Mouse (Mus musculus) liver, embryonic 13.5 days (tissue): ENCODE measurements around the gene Cyp4f16. TPM values are rescaled to one million over a fixed set of nuclear protein-coding genes. Genes with fewer than 3 reads are reported as not detected.
"Not testable (repeated sequence)": the region's sequence is repeated elsewhere in the genome, so short reads cannot be mapped to it uniquely, and the experiment has no call there.

ENCODE experiments used
- ATAC-seq: fragments of 200-750 bp; cut with Nextera tagmentation; 2 replicates; pipeline ENCODE4 v1.8.0; 2017; ENCODE audit warnings: low read depth, mild to moderate bottlenecking, moderate number of reproducible peaks, moderate library complexity
- DNase-seq: peaks from one replicate; pipeline ENCODE4 v3.0.0; 2022
- H3K27ac ChIP-seq: fragments of 300-500 bp; sonication (generic); 2 replicates; pipeline ENCODE4 v1.5.1; 2015; ENCODE audit warnings: moderate library complexity, mild to moderate bottlenecking, inconsistent platforms
- H3K27me3 ChIP-seq: fragments of 300-500 bp; sonication (generic); 2 replicates; pipeline ENCODE4 v1.6.1; 2015; ENCODE audit warnings: mild to moderate bottlenecking, inconsistent platforms
- H3K36me3 ChIP-seq: fragments of 300-500 bp; sonication (generic); 2 replicates; pipeline ENCODE4 v1.6.1; 2015; ENCODE audit warnings: mild to moderate bottlenecking, inconsistent platforms
- H3K4me1 ChIP-seq: fragments of 300-500 bp; sonication (generic); replicated peaks from 2 replicates; pipeline ENCODE4 v1.6.1; 2015; ENCODE audit warnings: inconsistent platforms
- H3K4me2 ChIP-seq: fragments of 300-500 bp; sonication (generic); 2 replicates; pipeline ENCODE4 v1.6.1; 2015; ENCODE audit warnings: inconsistent platforms, mild to moderate bottlenecking, moderate library complexity
- H3K4me3 ChIP-seq: fragments of 300-500 bp; sonication (generic); replicated peaks from 2 replicates; pipeline ENCODE4 v1.5.1; 2015; ENCODE audit warnings: mild to moderate bottlenecking, inconsistent platforms
- H3K9ac ChIP-seq: fragments of 300-500 bp; sonication (generic); 2 replicates; pipeline ENCODE4 v1.6.1; 2015; ENCODE audit warnings: mild to moderate bottlenecking, inconsistent platforms
- H3K9me3 ChIP-seq: fragments of 300-500 bp; sonication (generic); replicated peaks from 2 replicates; pipeline ENCODE4 v1.6.1; 2016; ENCODE audit warnings: inconsistent platforms
- WGBS: fragments of 180-500 bp; shearing (Covaris S2); methylation state at CpG from one replicate; pipeline ENCODE4 v1.1.7; 2015; ENCODE audit not compliant: insufficient replicate concordance; 5-methylcytosine and 5-hydroxymethylcytosine counted together
- polyA plus RNA-seq: library from polyadenylated mRNA; unstranded; fragments of >200 nt; fragmentation: Nextera tagmentation; extraction: Ambion mirVana; gene quantifications from 2 replicates; pipeline ENCODE4 v1.2.1, GENCODE M21; 2015

Gene Cyp4f16
- polyA plus RNA-seq, 1 experiment from 2014 or later: 4.0 TPM

- H3K9me3 ChIP-seq: no peaks in the 10 kb centered on the region
- H3K9ac ChIP-seq: no peak overlapping the region
- no peaks in the 10 kb centered on the region for H3K27me3 ChIP-seq
- no peak overlapping the region for H3K27ac ChIP-seq
- H3K4me1 ChIP-seq: 0 out of 2 replicates have a peak, but pooled peaks cover 6% of the 10 kb centered on the region
- DNase-seq (no peak), ATAC-seq (no peak)
- 62% methylated on average over 5 of the region's 5 CpGs for WGBS
- H3K36me3 ChIP-seq: no peaks in the 10 kb centered on the region
- no peak overlapping the region for H3K4me2 ChIP-seq
- H3K4me3 ChIP-seq: no peak overlapping the region
These were observed 13.5 kb upstream of the Cyp4f16 start for GRCm38 (mm10) chr17:32522816-32523215.

GRCm38 (mm10) chr17:32523895-32524294, 12.5 kb upstream of the Cyp4f16 start:
- Histone ChIP-seq H3K4me1 (peaks cover 14% of the 10 kb centered on the region; the same call in 1 of the 2 replicates), H3K27me3 (no peaks in the 10 kb centered on the region), H3K36me3 (no peaks in the 10 kb centered on the region), H3K27ac (no peak overlapping the region), H3K9ac (no peak overlapping the region), H3K4me2 (no peak overlapping the region), H3K9me3 (no peaks in the 10 kb centered on the region), H3K4me3 (no peak overlapping the region)
- DNase-seq: no peak
- WGBS: 71% methylated on average over 11 of the region's 11 CpGs
- ATAC-seq: no peak

- H3K4me3 ChIP-seq, DNase-seq, H3K9ac ChIP-seq, ATAC-seq, H3K4me2 ChIP-seq, H3K9me3 ChIP-seq, H3K36me3 ChIP-seq, H3K27me3 ChIP-seq, H3K27ac ChIP-seq: not testable (repeated sequence)
- 69% methylated on average over 1 of the region's 1 CpGs for WGBS
- peaks cover 14% of the 10 kb centered on the region; the same call in 1 of the 2 replicates for H3K4me1 ChIP-seq
These were observed 10.0 kb upstream of the Cyp4f16 start for GRCm38 (mm10) chr17:32526341-32526740.

- H3K4me2 ChIP-seq: peak overlapping the region; percentile 68
- no peaks in the 10 kb centered on the region for H3K27me3 ChIP-seq
- H3K4me1 ChIP-seq: peaks cover 9% of the 10 kb centered on the region; the same call in 1 of the 2 replicates
- 78% methylated on average over 11 of the region's 11 CpGs for WGBS
- no peak overlapping the region for H3K4me3 ChIP-seq
- ATAC-seq (no peak), DNase-seq (no peak)
- H3K9ac ChIP-seq: no peak overlapping the region
- no peaks in the 10 kb centered on the region for H3K9me3 ChIP-seq
- no peak overlapping the region for H3K27ac ChIP-seq
- H3K36me3 ChIP-seq: no peaks in the 10 kb centered on the region
These were observed 8.6 kb upstream of the Cyp4f16 start for GRCm38 (mm10) chr17:32527748-32528147.

- H3K4me1 ChIP-seq: peaks cover 9% of the 10 kb centered on the region; the same call in 1 of the 2 replicates
- H3K4me3 ChIP-seq: peak overlapping the region; percentile 51
- peak overlapping the region; percentile 64 for H3K9ac ChIP-seq
- peak overlapping the region; percentile 68 for H3K4me2 ChIP-seq
- DNase-seq (peak; percentile 78), ATAC-seq (peak; percentile 91)
- H3K27me3 ChIP-seq: no peaks in the 10 kb centered on the region
- H3K9me3 ChIP-seq: no peaks in the 10 kb centered on the region
- H3K27ac ChIP-seq: no peak overlapping the region
- 6% methylated on average over 26 of the region's 26 CpGs for WGBS
- no peaks in the 10 kb centered on the region for H3K36me3 ChIP-seq
These were observed 7.7 kb upstream of the Cyp4f16 start for GRCm38 (mm10) chr17:32528408-32529337.

GRCm38 (mm10) chr17:32532356-32532755, 4.0 kb upstream of the Cyp4f16 start:
- not testable (repeated sequence) for H3K9me3 ChIP-seq, H3K36me3 ChIP-seq, H3K4me2 ChIP-seq, H3K27me3 ChIP-seq, DNase-seq, ATAC-seq, H3K4me3 ChIP-seq, H3K27ac ChIP-seq, H3K9ac ChIP-seq
- WGBS: 49% methylated on average over 4 of the region's 4 CpGs
- H3K4me1 ChIP-seq: peaks cover 13% of the 10 kb centered on the region; the same call in 1 of the 2 replicates

GRCm38 (mm10) chr17:32534068-32534467, 2.3 kb upstream of the Cyp4f16 start:
- 41% methylated on average over 6 of the region's 6 CpGs for WGBS

GRCm38 (mm10) chr17:32536867-32537250, 501 bp downstream of the Cyp4f16 start:
- no peak overlapping the region for H3K27ac ChIP-seq
- H3K36me3 ChIP-seq: no peaks in the 10 kb centered on the region
- DNase-seq (no peak), ATAC-seq (no peak)
- 40% methylated on average over 5 of the region's 5 CpGs for WGBS
- no peaks in the 10 kb centered on the region for H3K27me3 ChIP-seq
- H3K9ac ChIP-seq: no peak overlapping the region
- 0 out of 2 replicates have a peak, but pooled peaks cover 4% of the 10 kb centered on the region for H3K4me1 ChIP-seq
- peak overlapping the region; percentile 44 for H3K4me2 ChIP-seq
- H3K9me3 ChIP-seq: no peaks in the 10 kb centered on the region
- H3K4me3 ChIP-seq: peak overlapping the region; percentile 34

More at GRCm38 (mm10) chr17:32534068-32534467, 2.3 kb upstream of the Cyp4f16 start:
- no peak overlapping the region for H3K27ac ChIP-seq
- no peak overlapping the region for H3K9ac ChIP-seq
- 0 out of 2 replicates have a peak, but pooled peaks cover 4% of the 10 kb centered on the region for H3K4me1 ChIP-seq
- ATAC-seq (no peak), DNase-seq (no peak)
- no peaks in the 10 kb centered on the region for H3K27me3 ChIP-seq
- no peak overlapping the region for H3K4me2 ChIP-seq
- H3K4me3 ChIP-seq: no peak overlapping the region
- no peaks in the 10 kb centered on the region for H3K36me3 ChIP-seq
- H3K9me3 ChIP-seq: no peaks in the 10 kb centered on the region

- not testable (repeated sequence) for H3K27ac ChIP-seq, H3K4me1 ChIP-seq, ATAC-seq, DNase-seq, H3K36me3 ChIP-seq, H3K4me3 ChIP-seq, H3K9ac ChIP-seq, H3K27me3 ChIP-seq, H3K4me2 ChIP-seq, H3K9me3 ChIP-seq
- 68% methylated on average over 5 of the region's 5 CpGs for WGBS
These were observed 8.4 kb downstream of the Cyp4f16 start for GRCm38 (mm10) chr17:32544792-32545191.

- ATAC-seq, H3K4me1 ChIP-seq, H3K27me3 ChIP-seq, H3K9me3 ChIP-seq, H3K27ac ChIP-seq, DNase-seq, H3K36me3 ChIP-seq: not testable (repeated sequence)
- H3K4me2 ChIP-seq: peak overlapping the region; percentile 61
- H3K4me3 ChIP-seq: peak overlapping the region; percentile 46
- WGBS: 86% methylated on average over 3 of the region's 3 CpGs
- H3K9ac ChIP-seq: 0 out of 2 replicates have a peak overlapping the region, but pooled peaks have one; percentile 13
These were observed 14.0 kb downstream of the Cyp4f16 start for GRCm38 (mm10) chr17:32550377-32550776.

GRCm38 (mm10) chr17:32550900-32551770, 14.8 kb downstream of the Cyp4f16 start:
- WGBS: 9% methylated on average over 20 of the region's 20 CpGs
- Histone ChIP-seq H3K27ac (no peak overlapping the region), H3K9ac (0 out of 2 replicates have a peak overlapping the region, but pooled peaks have one; percentile 13), H3K4me1 (peaks cover 9% of the 10 kb centered on the region), H3K9me3 (no peaks in the 10 kb centered on the region), H3K36me3 (no peaks in the 10 kb centered on the region), H3K4me3 (peak overlapping the region; percentile 46), H3K4me2 (peak overlapping the region; percentile 61), H3K27me3 (no peaks in the 10 kb centered on the region)
- DNase-seq (peak; percentile 60), ATAC-seq (peak; percentile 81)
